Mouse (Mus musculus): Measurements from ENCODE around the gene Uba7. TPM values are rescaled to one million over a fixed set of nuclear protein-coding genes. Genes with fewer than 3 reads are reported as not detected.
A peak's percentile ranks its signal among the peaks of the same experiment; 100 is the strongest.
"Not testable (repeated sequence)": the region's sequence is repeated elsewhere in the genome, so short reads cannot be mapped to it uniquely, and the experiment has no call there.

Gene Uba7
- total RNA-seq, 2 experiments from 2014 or later = 30.1 to 34.4 TPM

DNA sequence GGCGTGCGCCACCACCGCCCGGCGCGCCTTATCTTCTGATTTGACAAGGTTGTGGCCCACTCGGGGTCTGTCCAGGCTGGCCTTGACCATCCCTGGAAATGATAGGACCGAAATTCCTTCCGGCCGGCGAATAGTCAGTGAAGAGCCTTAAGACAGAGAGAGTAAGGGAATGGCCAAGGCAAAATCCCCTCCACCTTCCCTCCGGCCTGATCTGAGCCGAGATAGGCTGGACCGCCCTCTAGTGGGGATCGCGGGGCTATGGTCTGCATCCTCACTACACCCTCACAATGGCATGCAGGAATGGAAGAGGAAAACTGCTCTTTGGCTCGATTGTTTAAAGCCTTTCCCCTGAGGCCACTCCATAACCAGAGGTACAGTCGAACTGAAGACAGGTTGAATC is 11.1 kb downstream of the Uba7 start:
- ATAC-seq (replicated peaks; ENCODE audit: poor library complexity) = peak; percentile 35

DNA sequence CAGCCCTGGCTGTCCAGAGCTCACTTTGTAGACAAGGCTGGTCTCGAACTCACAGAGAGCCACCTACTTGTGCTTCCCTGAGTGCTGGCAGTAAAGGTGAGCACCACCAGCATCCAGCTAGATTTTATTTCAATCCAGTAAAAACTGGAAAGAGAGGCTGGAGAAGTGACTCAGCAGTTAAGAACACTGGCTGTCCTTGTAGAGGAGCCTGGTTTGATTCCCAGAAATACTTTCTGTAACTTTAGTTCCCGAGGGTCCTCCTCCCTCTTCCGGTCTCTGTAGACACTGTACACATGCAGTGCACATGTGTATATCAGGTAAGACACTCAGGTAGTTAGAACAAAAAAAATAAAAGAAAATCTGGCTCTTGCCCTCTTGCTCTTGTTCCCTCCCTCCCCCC is 12.6 kb downstream of the Uba7 start:
- no peak for ATAC-seq (replicated peaks; ENCODE audit: poor library complexity)

DNA sequence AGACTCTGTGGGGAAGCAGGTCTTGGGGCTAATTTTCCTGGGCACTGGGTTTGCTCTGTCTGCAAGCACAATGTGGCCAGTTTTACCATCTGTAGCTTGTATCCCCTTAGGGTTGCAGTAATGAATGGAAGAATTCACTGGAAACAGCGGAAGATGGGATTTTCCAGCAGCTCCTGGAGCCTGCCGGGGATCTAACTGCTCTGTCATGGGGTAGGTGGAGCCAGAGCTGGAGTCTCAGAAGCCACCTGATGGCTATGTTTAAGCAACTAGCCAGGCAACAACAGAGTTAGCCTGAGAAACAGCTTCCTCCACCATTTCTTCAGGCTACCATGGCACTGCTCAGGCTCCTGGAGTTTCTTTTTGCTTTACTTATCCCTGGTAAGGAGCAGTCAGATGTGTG is 16.9 kb downstream of the Uba7 start, which contains the start of gene Cdhr4:
Cdhr4 (plus strand) TSS at position 301 of the 400 bp plus-strand sequence.
- ATAC-seq (replicated peaks; ENCODE audit: poor library complexity) = no peak

DNA sequence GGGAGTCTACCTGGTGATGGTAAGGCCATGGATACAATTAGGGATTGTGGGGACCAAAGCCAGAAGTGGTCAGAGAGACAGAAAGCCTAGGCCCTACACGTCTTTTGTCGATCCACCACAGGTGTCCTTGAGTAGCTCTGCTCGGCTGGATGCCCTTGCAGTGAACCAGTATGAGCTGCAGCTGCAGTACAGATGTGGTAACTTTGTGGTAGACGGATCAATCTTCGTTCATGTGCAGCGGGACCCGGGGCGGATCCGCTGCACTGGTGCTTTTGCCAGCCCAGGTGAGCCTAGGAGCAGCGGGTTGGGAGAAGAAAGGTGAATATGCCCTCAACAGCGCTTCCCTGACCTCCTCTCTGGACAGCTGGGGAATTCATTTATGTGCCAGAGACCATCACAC is 17.7 kb downstream of the Uba7 start:
- ATAC-seq (replicated peaks; ENCODE audit: poor library complexity) = no peak

DNA sequence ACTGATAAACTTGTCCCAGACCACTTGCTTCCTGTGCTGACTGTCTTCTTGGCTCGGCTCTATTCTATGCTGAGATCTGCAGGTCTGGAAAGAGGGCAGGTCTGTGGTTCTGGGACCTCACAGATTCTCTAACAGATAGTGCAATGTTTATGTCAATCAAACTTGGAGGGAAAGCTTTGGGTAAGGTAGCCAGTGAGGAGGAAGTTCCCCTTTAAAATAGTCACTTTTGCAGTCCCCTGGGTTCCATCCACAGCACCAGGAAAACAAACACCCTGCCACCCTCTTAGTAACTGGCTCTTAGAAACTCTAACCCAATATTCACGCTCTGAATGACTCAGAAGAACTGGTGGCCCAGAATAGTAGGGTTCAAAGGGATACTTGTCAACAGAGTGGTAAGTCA is 19.2 kb downstream of the Uba7 start:
- peak; percentile 36 for ATAC-seq (replicated peaks; ENCODE audit: poor library complexity)

DNA sequence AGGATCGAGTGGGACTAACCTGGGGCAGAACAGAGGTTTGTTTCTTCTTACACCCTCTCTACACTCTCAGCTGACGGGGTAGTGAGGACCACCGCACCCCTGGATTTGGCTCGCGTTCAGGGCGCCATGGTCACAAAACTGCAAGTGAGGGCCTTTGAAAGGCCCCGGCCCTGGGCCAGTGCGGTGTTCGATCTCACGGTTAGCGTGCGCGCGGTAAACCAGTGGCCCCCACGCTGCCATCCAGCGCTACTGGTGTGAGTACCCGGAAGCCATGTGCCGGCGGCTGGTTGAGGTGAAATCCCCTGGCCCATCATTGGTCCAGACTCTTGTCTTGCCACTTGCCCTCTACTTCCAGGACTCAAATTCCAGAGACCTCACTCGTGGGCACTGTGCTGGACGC is 20.2 kb downstream of the Uba7 start:
- ATAC-seq (replicated peaks; ENCODE audit: poor library complexity) = no peak

DNA sequence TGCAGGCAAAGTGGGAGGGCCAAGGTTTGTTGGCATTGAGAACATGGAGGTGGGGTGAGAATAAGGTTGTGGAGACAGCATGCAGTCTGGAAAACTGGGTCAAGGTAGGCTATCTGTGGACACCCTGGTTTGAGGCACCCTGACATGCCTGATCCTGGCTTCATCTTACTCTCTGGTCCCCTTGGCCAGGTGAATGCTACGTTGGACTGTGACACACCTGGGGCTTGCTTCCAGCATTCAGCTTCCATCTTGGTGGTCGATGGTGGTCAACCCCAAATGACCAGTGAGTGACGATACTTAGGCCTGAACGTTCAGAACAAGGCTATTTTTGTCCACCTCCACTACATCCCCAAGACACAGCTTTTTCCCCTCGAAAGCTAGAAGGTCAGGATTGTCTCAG is 20.7 kb downstream of the Uba7 start, which contains the start of gene Gm20662:
Gm20662 (plus strand) TSS at position 301 of the 400 bp plus-strand sequence.
- ATAC-seq (replicated peaks; ENCODE audit: poor library complexity) = no peak

DNA sequence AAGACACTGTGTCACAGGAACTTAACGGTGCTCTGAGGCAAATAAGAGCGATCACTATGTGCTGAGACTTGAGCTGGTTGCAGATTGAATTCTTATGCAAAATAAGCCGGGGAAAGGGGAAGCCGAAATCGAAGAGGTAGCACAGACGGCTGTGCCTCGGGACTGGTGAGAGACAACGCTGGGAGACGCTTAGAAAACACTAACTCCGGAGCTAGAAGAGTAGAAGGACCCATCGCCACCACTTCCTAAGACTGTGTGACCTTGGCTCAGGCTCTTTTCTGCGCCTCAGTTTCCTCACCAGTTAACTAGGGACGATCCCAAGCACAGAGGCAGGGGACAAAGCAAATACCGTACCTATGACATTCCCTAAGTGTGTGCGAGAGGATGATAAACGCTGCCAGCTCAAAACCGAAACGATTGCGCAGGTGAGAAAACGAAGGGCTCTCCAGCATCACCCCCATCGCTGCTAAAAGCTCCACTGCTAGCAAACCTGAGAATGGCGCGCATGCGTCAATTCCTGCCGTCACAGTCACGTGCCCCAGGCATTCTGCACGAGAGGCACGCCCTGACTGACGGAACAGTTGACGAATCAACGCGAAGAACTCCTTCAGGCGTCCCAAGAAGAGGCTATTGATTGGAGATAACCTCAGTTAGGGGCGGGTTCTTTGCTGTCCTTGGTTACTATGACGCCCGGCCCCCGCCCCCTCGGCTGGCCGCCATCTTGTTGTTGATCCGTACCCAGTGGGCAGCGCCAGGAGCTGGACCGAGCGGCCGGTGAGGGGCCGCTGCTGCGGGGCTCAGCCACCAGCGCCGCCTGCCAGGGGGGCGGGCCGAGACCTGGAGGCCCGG is 26.8 kb downstream of the Uba7 start, which contains the start of gene Ip6k1:
Ip6k1 (plus strand) TSS at position 580 of the 849 bp plus-strand sequence.
- peak; percentile 99 for ATAC-seq (replicated peaks; ENCODE audit: poor library complexity)

DNA sequence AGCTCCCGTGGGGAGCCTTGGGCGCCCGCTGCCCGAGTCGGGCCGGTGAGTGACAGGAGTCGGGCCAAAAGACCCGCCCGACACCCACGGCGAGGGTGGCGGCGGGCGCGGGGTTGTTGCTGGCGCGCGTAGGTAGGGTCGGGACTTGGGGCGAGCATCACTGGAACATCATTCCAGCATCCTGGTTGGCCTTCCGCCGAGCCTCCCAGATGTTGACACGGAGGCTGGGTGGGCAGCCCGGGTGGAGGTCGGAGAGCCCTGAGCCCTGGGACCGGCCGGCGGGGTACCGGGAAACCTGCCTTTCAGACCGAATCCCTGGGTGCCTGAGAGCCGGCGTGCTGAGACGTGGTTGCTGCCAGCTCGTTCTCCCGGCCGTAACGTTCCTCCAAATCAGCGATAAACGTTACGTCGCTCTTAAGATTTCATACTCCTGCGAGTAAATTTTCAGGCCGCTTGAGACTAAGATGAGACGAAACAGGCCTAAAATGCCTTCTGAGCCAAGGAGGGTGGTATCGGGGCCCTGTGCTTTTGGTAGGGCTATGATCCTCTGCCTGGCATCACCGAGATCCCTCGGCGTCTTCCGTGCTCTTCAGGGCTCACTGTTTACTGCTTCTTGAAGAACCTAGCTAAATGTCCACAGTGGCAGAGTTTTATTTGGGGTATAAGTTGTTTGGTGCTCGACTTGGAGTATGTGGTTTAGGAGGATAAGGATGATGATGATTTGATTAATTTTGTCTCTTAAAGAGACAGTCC is 27.6 kb downstream of the Uba7 start:
- ATAC-seq (replicated peaks; ENCODE audit: poor library complexity) = 0 out of 2 replicates have a peak, but pooled peaks have one; percentile 5

DNA sequence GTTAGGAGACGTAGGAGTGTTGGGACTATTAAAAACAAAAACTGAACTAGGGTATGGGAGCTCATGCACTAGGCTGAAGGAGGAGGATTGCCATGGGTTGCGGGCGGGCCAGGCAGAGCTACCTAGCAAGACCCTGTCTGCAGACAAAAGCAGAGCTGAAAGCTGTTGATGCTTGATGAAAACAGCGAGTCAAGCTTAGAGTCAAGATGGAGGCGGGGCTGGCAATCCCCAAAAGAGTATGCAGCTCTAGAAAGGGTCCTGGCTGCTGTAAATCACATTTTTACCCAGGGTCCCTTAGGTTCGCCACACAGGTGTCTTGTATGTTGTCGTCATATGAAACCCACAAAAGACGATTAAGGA is 28.2 kb downstream of the Uba7 start:
- no peak for ATAC-seq (replicated peaks; ENCODE audit: poor library complexity)

DNA sequence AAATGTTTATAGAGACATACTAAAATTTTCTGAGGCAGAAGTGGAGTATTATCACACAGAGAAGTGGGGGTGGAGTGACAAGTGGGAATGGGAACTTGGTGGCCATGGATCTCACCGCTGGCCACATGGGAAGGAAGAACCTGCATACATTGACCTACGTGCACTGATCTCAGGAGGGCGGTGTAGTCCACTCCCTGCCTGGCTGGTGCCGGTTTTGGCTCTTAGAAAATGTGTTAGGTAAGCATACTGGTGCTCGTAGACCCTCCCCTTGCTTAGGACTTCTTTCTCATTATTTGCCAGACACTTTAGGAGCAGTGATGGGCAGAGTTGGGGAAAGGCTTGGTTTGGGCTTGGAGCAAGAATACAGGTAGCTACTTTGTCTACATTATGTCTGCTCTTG is 32.7 kb downstream of the Uba7 start:
- ATAC-seq (replicated peaks; ENCODE audit: poor library complexity) = no peak

DNA sequence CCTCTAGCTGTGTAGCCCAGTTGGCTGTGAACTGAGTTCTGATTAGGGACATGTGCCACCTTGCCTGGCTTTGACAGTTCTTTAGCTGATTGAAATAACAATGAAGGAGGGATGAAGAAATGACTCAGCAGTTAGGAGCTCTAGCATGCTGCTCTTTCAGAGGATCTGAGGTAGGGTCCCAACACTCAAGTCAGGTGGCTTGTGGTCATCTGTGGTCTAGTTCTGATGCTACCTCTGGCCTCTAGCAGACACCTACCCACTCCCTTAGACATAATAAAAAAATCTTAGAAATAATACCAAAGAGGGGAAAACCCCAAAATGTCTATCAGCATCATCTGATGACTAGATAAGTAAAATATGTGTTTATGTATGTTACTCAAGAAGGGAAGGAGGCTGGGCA is 35.1 kb downstream of the Uba7 start:
- ATAC-seq (replicated peaks; ENCODE audit: poor library complexity) = peak; percentile 39; the same call in 1 of the 2 replicates

DNA sequence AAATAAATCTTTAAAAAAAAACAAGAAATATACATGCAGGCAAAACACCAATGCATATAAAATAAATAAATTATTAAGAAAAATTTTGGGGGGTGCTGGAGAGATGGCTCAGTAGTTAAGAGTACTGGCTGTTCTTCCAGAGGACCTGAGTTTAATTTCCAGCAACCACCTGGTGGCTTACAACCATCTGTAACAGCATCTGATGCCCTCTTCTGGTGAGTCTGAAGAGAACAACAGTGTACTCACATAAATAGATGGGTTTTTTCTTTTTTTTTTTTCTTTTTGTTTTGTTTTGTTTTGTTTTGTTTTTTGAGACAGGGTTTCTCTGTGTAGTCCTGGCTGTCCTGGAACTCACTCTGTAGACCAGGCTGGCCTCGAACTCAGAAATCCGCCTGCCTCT is 38.3 kb downstream of the Uba7 start:
- ATAC-seq (replicated peaks; ENCODE audit: poor library complexity) = not testable (repeated sequence)

DNA sequence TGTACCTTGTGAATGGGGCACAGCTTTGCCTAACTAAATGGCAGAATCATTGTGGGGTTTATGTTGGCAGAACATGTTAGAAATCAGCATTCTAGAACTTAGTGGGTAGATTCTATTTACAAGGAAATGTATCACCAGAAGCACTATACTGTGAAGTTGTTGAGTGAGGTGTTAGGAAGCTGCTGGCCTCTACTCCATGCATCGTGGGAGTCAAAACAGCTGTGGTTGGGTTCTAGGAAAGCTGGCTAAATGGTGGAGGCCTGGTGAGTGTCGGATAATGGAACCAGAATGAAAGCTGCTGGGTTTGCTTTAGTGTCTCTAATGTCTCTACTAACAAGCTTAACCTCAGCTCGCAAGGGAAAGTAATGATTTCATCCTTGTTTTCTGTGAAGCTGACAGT is 41.8 kb downstream of the Uba7 start:
- no peak for ATAC-seq (replicated peaks; ENCODE audit: poor library complexity)

DNA sequence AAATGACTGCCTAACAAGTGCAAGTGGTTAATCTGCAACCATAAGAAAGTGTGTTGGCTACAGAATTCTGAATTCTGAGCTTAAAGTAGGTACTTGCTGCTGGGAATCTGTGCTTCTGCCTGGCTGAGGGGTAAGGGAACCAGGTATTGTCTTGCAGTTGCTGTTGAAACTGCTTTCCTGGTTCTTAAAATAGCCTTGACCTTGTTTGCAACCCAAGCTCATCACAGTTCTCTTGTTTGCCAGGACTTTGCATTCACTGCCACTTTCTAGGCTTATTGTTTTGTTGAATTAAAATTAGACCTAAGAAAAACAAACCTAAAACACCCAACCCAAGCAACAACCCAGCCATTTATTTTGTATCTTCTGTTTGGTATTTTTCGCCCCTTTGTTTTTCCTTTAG is 45.4 kb downstream of the Uba7 start:
- ATAC-seq (replicated peaks; ENCODE audit: poor library complexity) = no peak

DNA sequence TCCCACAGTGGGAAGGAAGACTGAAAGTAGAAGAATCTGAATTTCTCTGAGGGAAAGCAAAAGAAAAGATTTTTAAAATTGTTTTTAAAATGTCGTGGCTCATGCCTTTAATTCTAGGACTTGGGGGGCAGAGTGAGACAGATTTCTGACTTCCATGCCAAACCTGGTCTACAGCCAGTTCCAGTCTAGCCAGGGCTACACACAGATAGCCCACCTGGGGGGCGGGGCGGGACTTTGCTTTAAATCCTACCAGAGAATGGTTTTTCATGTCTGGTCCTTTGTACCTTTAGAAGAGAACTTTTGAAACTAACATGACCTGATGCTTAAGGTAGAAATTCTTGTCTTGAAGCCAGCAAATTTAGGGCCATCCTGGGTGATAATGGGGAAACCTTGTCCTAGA is 47.9 kb downstream of the Uba7 start:
- ATAC-seq (replicated peaks; ENCODE audit: poor library complexity) = no peak

DNA sequence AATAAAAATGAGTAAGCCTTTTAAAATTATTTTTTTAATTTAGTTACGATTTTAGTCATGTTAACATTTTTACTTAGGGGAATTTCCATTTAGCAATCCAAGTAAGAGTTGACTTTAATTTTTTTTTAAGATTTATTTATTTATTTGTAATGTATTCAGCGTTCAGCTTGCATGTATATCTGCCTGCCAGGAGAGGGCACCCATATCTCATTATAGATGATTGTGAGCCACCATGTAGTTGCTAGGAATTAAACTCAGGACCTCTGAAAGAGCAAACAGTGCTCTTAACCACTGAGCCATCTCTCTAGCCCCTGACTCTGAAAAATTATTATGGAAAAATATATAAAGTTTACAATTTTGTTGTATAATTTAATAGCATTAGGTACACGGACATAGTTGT is 51.3 kb downstream of the Uba7 start:
- ATAC-seq (replicated peaks; ENCODE audit: poor library complexity) = no peak

DNA sequence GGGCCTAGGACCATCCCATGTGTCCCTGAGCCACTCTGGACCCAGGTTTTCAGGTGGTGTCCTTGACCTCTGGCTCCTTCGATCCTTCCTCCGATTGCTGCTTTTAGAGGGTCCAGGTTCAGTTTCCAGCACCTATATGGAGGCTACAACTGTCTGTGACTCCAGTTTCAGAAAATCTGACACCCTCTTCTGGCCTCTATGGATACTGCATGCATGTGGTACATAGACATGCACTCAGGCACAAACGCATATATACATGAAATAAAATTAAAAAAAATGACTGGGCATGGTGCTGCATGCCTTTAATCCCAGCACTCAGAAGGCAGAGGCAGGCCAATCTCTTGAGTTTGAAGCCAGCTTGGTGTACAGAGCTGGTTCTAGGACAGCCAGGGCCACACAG is 52.6 kb downstream of the Uba7 start:
- ATAC-seq (replicated peaks; ENCODE audit: poor library complexity) = no peak

DNA sequence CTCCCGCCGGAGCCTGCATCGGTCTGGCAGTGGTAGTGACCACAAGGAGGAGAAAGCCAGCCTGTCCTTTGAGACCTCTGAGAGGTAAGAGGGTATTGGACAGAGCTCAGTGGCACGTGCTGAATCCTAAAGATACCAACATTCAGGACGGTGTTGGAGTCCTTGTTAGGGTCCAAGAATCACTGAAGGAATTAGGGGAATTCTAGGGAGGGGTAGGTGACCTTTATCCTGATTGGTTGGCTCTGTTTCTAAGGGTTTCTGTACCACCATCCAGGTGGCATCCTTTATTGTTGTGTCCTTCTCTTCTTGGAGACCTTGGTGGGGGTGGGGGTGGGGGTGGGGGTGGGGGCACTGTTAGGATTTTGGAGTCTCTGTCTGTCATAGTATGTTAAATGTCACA is 56.8 kb downstream of the Uba7 start:
- no peak for ATAC-seq (replicated peaks; ENCODE audit: poor library complexity)

Data from megakaryocyte progenitor cell, adult 5-6 weeks (primary cell).